Mouse (Mus musculus) hindbrain, embryonic 15.5 days (tissue): ENCODE results near the gene Cdc25b. TPM values are rescaled to one million over a fixed set of nuclear protein-coding genes. Genes with fewer than 3 reads are reported as not detected.

Experiments used
- ATAC-seq: fragments of 200-750 bp; cut with Nextera tagmentation; 2 replicates; pipeline ENCODE4 v1.8.0; 2017; ENCODE audit warnings: low read depth, moderate number of reproducible peaks, moderate TSS enrichment; ENCODE audit not compliant: low FRiP score
- H3K27ac ChIP-seq: fragments of 300-500 bp; sonication (generic); replicated peaks from 2 replicates; pipeline ENCODE4 v1.5.1; 2015; ENCODE audit warnings: mild to moderate bottlenecking, inconsistent platforms
- H3K27me3 ChIP-seq: fragments of 300-500 bp; sonication (generic); 2 replicates; pipeline ENCODE4 v1.6.1; 2015; ENCODE audit warnings: control low read depth, inconsistent platforms
- H3K36me3 ChIP-seq: fragments of 300-500 bp; sonication (generic); 2 replicates; pipeline ENCODE4 v1.6.1; 2015; ENCODE audit warnings: control low read depth, inconsistent platforms
- H3K4me1 ChIP-seq: fragments of 300-500 bp; sonication (generic); replicated peaks from 2 replicates; pipeline ENCODE4 v1.6.1; 2015; ENCODE audit warnings: control low read depth, inconsistent platforms
- H3K4me2 ChIP-seq: fragments of 300-500 bp; sonication (generic); 2 replicates; pipeline ENCODE4 v1.6.1; 2015; ENCODE audit warnings: moderate library complexity, mild to moderate bottlenecking, inconsistent platforms
- H3K4me3 ChIP-seq: fragments of 300-500 bp; sonication (generic); 2 replicates; pipeline ENCODE4 v1.5.1; 2015; ENCODE audit warnings: mild to moderate bottlenecking, inconsistent platforms
- H3K9ac ChIP-seq: fragments of 300-500 bp; sonication (generic); 2 replicates; pipeline ENCODE4 v1.6.1; 2015; ENCODE audit warnings: inconsistent platforms
- H3K9me3 ChIP-seq: fragments of 300-500 bp; sonication (generic); 2 replicates; pipeline ENCODE4 v1.6.1; 2016; ENCODE audit warnings: control low read depth, inconsistent platforms
- WGBS: fragments of 180-500 bp; shearing (Covaris S2); methylation state at CpG from one replicate; pipeline ENCODE4 v1.1.7; 2015; 5-methylcytosine and 5-hydroxymethylcytosine counted together
- polyA plus RNA-seq: library from polyadenylated mRNA; unstranded; fragments of >200 nt; fragmentation: Nextera tagmentation; extraction: Ambion mirVana; gene quantifications from 2 replicates; pipeline ENCODE4 v1.2.1, GENCODE M21; 2015

Cdc25b gene
- polyA plus RNA-seq, 1 experiment from 2014 or later: 29.2 TPM

- Histone ChIP-seq H3K4me3 (no peak overlapping the region), H3K27ac (no peak overlapping the region), H3K4me1 (no peaks in the 10 kb centered on the region), H3K36me3 (no peaks in the 10 kb centered on the region), H3K4me2 (no peak overlapping the region), H3K27me3 (no peaks in the 10 kb centered on the region), H3K9ac (no peak overlapping the region), H3K9me3 (no peaks in the 10 kb centered on the region)
- ATAC-seq: no peak
These were observed 55.4 kb downstream of the Cdc25b start for GRCm38 (mm10) chr2:131242180-131242579.

DNA sequence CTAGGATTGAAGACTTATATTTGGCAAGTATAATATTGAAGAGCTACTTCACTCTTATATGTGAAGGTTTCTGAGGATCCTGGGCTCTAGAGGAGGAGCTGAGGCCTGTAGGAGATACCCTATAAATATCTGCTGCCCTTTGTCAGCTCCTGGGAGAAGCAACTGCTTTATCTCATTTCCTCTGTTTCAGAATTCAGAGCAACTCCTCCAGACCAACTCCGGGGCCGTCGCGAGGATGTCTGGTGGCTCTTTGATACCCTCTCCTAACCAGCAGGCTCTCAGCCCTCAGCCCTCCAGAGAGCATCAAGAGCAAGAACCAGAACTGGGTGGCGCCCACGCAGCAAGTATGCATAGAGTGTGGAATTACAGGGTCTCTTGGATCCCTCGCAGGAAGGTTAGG, 56.2 kb downstream of the Cdc25b start:
- Histone ChIP-seq H3K9me3 (no peaks in the 10 kb centered on the region), H3K27me3 (no peaks in the 10 kb centered on the region), H3K9ac (no peak overlapping the region), H3K4me2 (no peak overlapping the region), H3K4me3 (no peak overlapping the region), H3K4me1 (no peaks in the 10 kb centered on the region), H3K36me3 (no peaks in the 10 kb centered on the region), H3K27ac (no peak overlapping the region)
- 92% methylated on average over 7 of the region's 7 CpGs for WGBS
- ATAC-seq: no peak

Other genes starting within 250 kb of the Cdc25b start
- 45.0 and 52.9 TPM in 2 replicates for gene Gfra4, start 143.9 kb upstream of the Cdc25b start, polyA plus RNA-seq
- 1.0 and 2.3 TPM in 2 replicates for gene Adam33, start 123.1 kb upstream of the Cdc25b start, polyA plus RNA-seq
- gene Siglec1, start 100.2 kb upstream of the Cdc25b start, polyA plus RNA-seq: 0.22 and 0.63 TPM in 2 replicates
- 4.7 and 4.8 TPM in 2 replicates for gene Hspa12b, start 59.7 kb upstream of the Cdc25b start, polyA plus RNA-seq
- not detected in 2 replicates for gene Gm11037, start 53.5 kb upstream of the Cdc25b start, polyA plus RNA-seq
- gene 1700037H04Rik, start 26.9 kb upstream of the Cdc25b start, polyA plus RNA-seq: 86.4 and 90.9 TPM in 2 replicates
- gene Cenpb, start 6.9 kb upstream of the Cdc25b start, polyA plus RNA-seq: 15.2 and 15.5 TPM in 2 replicates
- 10.3 and 10.9 TPM in 2 replicates for gene Spef1, start 333 bp downstream of the Cdc25b start, polyA plus RNA-seq
- 33.5 and 33.9 TPM in 2 replicates for gene Ap5s1, start 20.1 kb downstream of the Cdc25b start, polyA plus RNA-seq
- gene Mavs, start 47.1 kb downstream of the Cdc25b start, polyA plus RNA-seq: 7.9 and 8.0 TPM in 2 replicates
- 25.2 and 26.1 TPM in 2 replicates for gene Pank2, start 75.5 kb downstream of the Cdc25b start, polyA plus RNA-seq
- 15.9 and 18.2 TPM in 2 replicates for gene Rnf24, start 165.9 kb downstream of the Cdc25b start, polyA plus RNA-seq